Mouse (Mus musculus) heart, embryonic 16.5 days (tissue): ENCODE data around the gene Cryba4. TPM values are rescaled to one million over a fixed set of nuclear protein-coding genes. Genes with fewer than 3 reads are reported as not detected.

Experiments
- ATAC-seq: fragments of 200-750 bp; cut with Nextera tagmentation; replicated peaks from 2 replicates; pipeline ENCODE4 v1.8.0; 2017; ENCODE audit warnings: moderate number of reproducible peaks; ENCODE audit not compliant: insufficient read depth, low FRiP score; ENCODE audit errors: extremely low read depth
- H3K27ac ChIP-seq: fragments of 300-500 bp; sonication (generic); 2 replicates; pipeline ENCODE4 v1.5.1; 2014; ENCODE audit warnings: mild to moderate bottlenecking, low read length, control low read depth, moderate library complexity
- H3K27me3 ChIP-seq: fragments of 300-500 bp; sonication (generic); 2 replicates; pipeline ENCODE4 v1.6.1; 2014; ENCODE audit warnings: low read length, mixed read lengths; ENCODE audit not compliant: control insufficient read depth, insufficient read depth
- H3K36me3 ChIP-seq: fragments of 300-500 bp; sonication (generic); 2 replicates; pipeline ENCODE4 v1.6.1; 2014; ENCODE audit not compliant: control insufficient read depth, insufficient read depth
- H3K4me1 ChIP-seq: fragments of 300-500 bp; sonication (generic); 2 replicates; pipeline ENCODE4 v1.6.1; 2014; ENCODE audit warnings: low read length, mixed read lengths; ENCODE audit not compliant: control insufficient read depth, insufficient read depth
- H3K4me2 ChIP-seq: fragments of 300-500 bp; sonication (generic); 2 replicates; pipeline ENCODE4 v1.6.1; 2014; ENCODE audit warnings: low read depth, mild to moderate bottlenecking, control low read depth, low read length
- H3K4me3 ChIP-seq: fragments of 300-500 bp; sonication (generic); 2 replicates; pipeline ENCODE4 v1.5.1; 2014; ENCODE audit warnings: mild to moderate bottlenecking, control low read depth, low read length
- H3K9ac ChIP-seq: fragments of 300-500 bp; sonication (generic); 2 replicates; pipeline ENCODE4 v1.6.1; 2014; ENCODE audit warnings: low read length, control low read depth
- H3K9me3 ChIP-seq: fragments of 300-500 bp; sonication (generic); replicated peaks from 2 replicates; pipeline ENCODE4 v1.6.1; 2016; ENCODE audit warnings: low read length; ENCODE audit not compliant: control insufficient read depth
- WGBS: fragments of 180-500 bp; shearing (Covaris S2); extraction: QIAGEN DNeasy Blood & Tissue Kit; methylation state at CpG from one replicate; pipeline ENCODE4 v1.1.7; 2014; 5-methylcytosine and 5-hydroxymethylcytosine counted together
- polyA plus RNA-seq: library from polyadenylated mRNA; unstranded; fragments of >200 nt; fragmentation: Nextera tagmentation; extraction: Ambion mirVana; gene quantifications from 2 replicates; pipeline ENCODE4 v1.2.1, GENCODE M21; 2015

Cryba4 gene
- polyA plus RNA-seq, 1 experiment from 2014 or later, result 1.6 TPM

GRCm38 (mm10) chr5:112275021-112275804 lies 22.9 kb upstream of the Cryba4 start:
- H3K27ac ChIP-seq, result no peak overlapping the region
- H3K9me3 ChIP-seq, result no peaks in the 10 kb centered on the region
- ATAC-seq, result no peak
- no peak overlapping the region for H3K9ac ChIP-seq
- 52% methylated on average over 4 of the region's 4 CpGs for WGBS
- peaks cover 20% of the 10 kb centered on the region for H3K4me1 ChIP-seq
- no peak overlapping the region; the same call in 1 of the 2 replicates for H3K4me3 ChIP-seq
- H3K36me3 ChIP-seq, result no peaks in the 10 kb centered on the region
- H3K27me3 ChIP-seq, result peaks cover 7% of the 10 kb centered on the region
- peak overlapping the region; percentile 82 for H3K4me2 ChIP-seq

- Histone ChIP-seq H3K9ac (no peak overlapping the region), H3K27me3 (peaks cover 18% of the 10 kb centered on the region), H3K27ac (no peak overlapping the region), H3K9me3 (no peaks in the 10 kb centered on the region), H3K4me1 (peaks cover 7% of the 10 kb centered on the region), H3K36me3 (no peaks in the 10 kb centered on the region), H3K4me2 (no peak overlapping the region), H3K4me3 (no peak overlapping the region)
- ATAC-seq, result no peak
- 36% methylated on average over 2 of the region's 2 CpGs for WGBS
Measured at GRCm38 (mm10) chr5:112273746-112274463, 21.6 kb upstream of the Cryba4 start.

DNA sequence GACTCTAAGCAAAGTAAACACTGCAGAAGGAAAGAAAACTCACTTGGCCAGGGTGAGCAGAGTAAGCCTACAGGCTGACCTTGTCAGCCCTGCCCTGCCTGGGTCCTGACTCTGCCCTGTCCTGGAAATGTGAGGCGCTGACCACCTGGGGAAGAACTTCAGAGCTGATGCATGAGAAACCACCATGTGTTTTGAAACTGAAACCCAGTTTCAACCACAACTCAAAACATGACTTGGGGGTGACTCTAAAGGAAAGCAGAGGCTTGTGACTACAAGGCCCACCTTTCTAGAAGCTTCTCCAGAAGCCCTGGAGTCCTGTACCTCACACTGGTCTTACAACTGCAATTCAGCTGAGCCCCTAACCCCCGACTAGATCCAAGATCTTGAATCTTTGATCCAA lies 20.6 kb upstream of the Cryba4 start:
- WGBS, result 56% methylated on average over 2 of the region's 2 CpGs
- Histone ChIP-seq H3K4me1 (peaks cover 7% of the 10 kb centered on the region), H3K27me3 (peaks cover 27% of the 10 kb centered on the region)

GRCm38 (mm10) chr5:112270764-112271541 lies 18.6 kb upstream of the Cryba4 start:
- Histone ChIP-seq H3K9me3 (no peaks in the 10 kb centered on the region), H3K36me3 (no peaks in the 10 kb centered on the region), H3K4me2 (no peak overlapping the region), H3K9ac (no peak overlapping the region), H3K27ac (no peak overlapping the region), H3K4me3 (no peak overlapping the region), H3K27me3 (peaks cover 38% of the 10 kb centered on the region), H3K4me1 (no peaks in the 10 kb centered on the region; the same call in 1 of the 2 replicates)
- no peak for ATAC-seq
- WGBS, result 42% methylated on average over 24 of the region's 24 CpGs

More for the DNA sequence above, 20.6 kb upstream of the Cryba4 start:
- peak overlapping the region; percentile 29; the same call in 1 of the 2 replicates for H3K27ac ChIP-seq
- no peak overlapping the region for H3K4me2 ChIP-seq
- no peak overlapping the region for H3K9ac ChIP-seq
- no peaks in the 10 kb centered on the region for H3K36me3 ChIP-seq
- no peaks in the 10 kb centered on the region for H3K9me3 ChIP-seq
- H3K4me3 ChIP-seq, result no peak overlapping the region
- no peak for ATAC-seq

DNA sequence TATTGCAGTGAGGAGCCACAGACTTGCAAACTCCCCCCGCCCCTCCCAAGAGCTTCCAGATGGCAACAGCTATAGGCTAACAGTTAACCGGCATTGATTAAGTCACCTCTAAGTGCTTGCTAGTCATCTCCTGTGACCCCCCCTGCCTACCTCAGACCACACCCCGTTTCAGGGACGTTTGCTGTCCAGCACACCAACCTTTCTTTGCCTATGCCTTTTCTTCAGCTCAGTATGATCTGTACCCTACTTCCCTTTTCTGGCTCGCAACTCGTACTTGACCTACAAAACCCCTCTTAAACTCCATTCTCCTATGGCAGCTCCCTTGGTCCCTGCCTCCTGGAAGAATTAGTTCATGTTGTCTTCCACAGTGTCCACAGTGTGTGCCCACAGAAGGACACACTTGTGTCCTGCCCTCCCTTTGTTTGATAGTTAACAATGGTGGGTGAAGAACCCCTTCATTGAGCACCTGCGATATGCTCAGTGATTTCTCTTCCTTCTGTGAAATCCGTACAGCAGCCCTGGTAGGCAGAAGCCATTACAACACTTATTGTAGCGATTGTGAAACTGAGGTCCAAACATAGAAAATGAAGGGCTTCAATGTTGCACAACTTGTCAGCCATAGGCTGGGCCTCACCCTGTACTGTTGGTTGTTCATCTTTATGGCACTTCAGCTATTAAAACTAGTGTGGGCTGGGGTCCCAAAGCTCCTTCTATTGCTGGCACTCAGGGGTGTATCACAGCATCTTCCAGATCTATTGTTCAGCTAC lies 13.9 kb upstream of the Cryba4 start:
- H3K9ac ChIP-seq, result no peak overlapping the region
- H3K4me1 ChIP-seq, result no peaks in the 10 kb centered on the region
- no peak for ATAC-seq
- peaks cover 34% of the 10 kb centered on the region for H3K27me3 ChIP-seq
- H3K4me3 ChIP-seq, result no peak overlapping the region
- no peaks in the 10 kb centered on the region for H3K9me3 ChIP-seq
- no peak overlapping the region for H3K27ac ChIP-seq
- H3K36me3 ChIP-seq, result no peaks in the 10 kb centered on the region
- no peak overlapping the region for H3K4me2 ChIP-seq
- 53% methylated on average over 9 of the region's 9 CpGs for WGBS

DNA sequence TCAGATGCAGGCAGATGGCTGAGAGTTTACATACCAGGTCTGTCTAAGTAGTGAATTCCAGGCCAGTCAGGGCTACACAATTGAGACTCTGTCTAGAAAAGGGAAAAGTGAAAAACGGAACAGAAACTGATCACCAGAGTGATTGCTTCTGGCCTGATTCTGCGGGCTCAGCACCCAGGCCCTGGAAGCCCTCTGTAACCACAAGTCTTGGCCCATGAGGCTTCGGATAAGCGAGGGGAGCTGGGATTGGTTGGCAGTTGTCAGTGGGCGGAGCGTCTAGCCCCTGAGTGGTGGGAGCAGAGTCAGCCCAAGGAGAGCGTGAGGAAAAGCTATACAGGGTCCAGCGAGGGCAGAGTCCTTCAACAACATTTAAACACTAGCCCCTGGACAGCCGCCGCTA lies 13.2 kb upstream of the Cryba4 start:
- peaks cover 34% of the 10 kb centered on the region for H3K27me3 ChIP-seq
- 5% methylated on average over 10 of the region's 10 CpGs for WGBS
- H3K9me3 ChIP-seq, result no peaks in the 10 kb centered on the region
- H3K9ac ChIP-seq, result no peak overlapping the region
- no peaks in the 10 kb centered on the region for H3K4me1 ChIP-seq
- no peak overlapping the region for H3K27ac ChIP-seq
- ATAC-seq, result peak; percentile 52; the same call in 1 of the 2 replicates
- H3K4me3 ChIP-seq, result no peak overlapping the region
- H3K4me2 ChIP-seq, result no peak overlapping the region
- no peaks in the 10 kb centered on the region for H3K36me3 ChIP-seq

DNA sequence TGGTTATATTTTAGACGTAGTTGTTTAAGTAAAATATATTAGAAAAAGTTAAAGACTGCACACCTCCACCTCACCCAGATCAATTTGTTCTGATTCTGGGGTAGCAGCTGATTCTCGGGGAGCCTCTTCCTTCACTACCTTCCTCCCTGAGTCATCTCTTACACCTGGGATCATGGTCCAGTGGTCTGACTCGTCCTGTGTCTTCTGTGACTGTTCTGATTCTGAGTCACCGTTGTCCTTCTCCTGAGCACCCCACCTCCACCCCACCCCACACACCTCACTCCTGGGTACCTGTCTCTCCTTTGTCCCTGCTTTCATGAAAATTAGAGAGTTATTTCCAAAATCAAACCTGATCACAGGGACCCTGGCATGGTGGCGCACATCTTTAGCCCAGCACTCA lies 12.8 kb upstream of the Cryba4 start:
- no peaks in the 10 kb centered on the region for H3K4me1 ChIP-seq
- no peaks in the 10 kb centered on the region for H3K36me3 ChIP-seq
- no peak overlapping the region for H3K27ac ChIP-seq
- H3K4me2 ChIP-seq, result no peak overlapping the region
- H3K27me3 ChIP-seq, result peaks cover 30% of the 10 kb centered on the region
- no peak overlapping the region for H3K9ac ChIP-seq
- no peak for ATAC-seq
- 75% methylated on average over 5 of the region's 5 CpGs for WGBS
- no peak overlapping the region for H3K4me3 ChIP-seq
- H3K9me3 ChIP-seq, result no peaks in the 10 kb centered on the region

DNA sequence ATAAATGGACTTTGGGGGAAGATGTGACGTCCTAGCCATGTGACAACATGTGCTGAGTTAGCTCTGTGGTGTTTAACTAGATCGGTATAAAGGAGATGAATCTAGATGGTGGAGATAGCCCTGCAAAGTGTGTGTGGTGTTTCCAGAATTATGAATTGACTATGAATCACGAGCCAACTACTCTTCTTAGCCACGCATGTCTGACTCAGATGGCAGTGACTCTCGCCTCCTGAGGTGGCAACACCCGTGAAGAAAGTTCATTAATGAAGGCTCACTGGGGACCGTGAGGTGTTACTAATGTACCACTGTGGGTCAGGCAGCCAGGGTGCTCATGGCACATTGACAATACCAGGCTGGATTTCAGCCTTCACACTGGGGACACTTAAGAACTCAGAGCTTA lies 11.8 kb upstream of the Cryba4 start:
- H3K36me3 ChIP-seq, result no peaks in the 10 kb centered on the region
- 77% methylated on average over 7 of the region's 7 CpGs for WGBS

More for the DNA sequence above, 11.8 kb upstream of the Cryba4 start:
- Histone ChIP-seq H3K27me3 (peaks cover 22% of the 10 kb centered on the region), H3K4me1 (no peaks in the 10 kb centered on the region), H3K9ac (no peak overlapping the region), H3K4me3 (no peak overlapping the region), H3K4me2 (no peak overlapping the region), H3K9me3 (no peaks in the 10 kb centered on the region), H3K27ac (no peak overlapping the region)
- ATAC-seq, result no peak
